Mouse (Mus musculus) lung, postnatal 0 days (tissue): ENCODE results near the gene Thg1l. TPM values are rescaled to one million over a fixed set of nuclear protein-coding genes. Genes with fewer than 3 reads are reported as not detected.

Source experiments
- ATAC-seq: fragments of 200-750 bp; cut with Nextera tagmentation; 2 replicates; pipeline ENCODE4 v1.8.0; 2017; ENCODE audit warnings: moderate library complexity
- DNase-seq: peaks from one replicate; pipeline ENCODE4 v3.0.0-alpha.2; 2016; ENCODE audit warnings: low spot score
- H3K27ac ChIP-seq: fragments of 300-500 bp; sonication (generic); 2 replicates; pipeline ENCODE4 v1.5.1; 2014; ENCODE audit warnings: antibody characterized with exemption, mild to moderate bottlenecking, low read length, mixed read lengths
- H3K27me3 ChIP-seq: fragments of 300-500 bp; sonication (generic); replicated peaks from 2 replicates; pipeline ENCODE4 v1.6.1; 2014; ENCODE audit warnings: low read length, mixed read lengths; ENCODE audit not compliant: insufficient read depth
- H3K36me3 ChIP-seq: fragments of 300-500 bp; sonication (generic); 2 replicates; pipeline ENCODE4 v1.6.1; 2014; ENCODE audit warnings: low read length, mixed read lengths; ENCODE audit not compliant: insufficient read depth
- H3K4me1 ChIP-seq: fragments of 300-500 bp; sonication (generic); 2 replicates; pipeline ENCODE4 v1.6.1; 2014; ENCODE audit warnings: antibody characterized with exemption, low read depth, low read length, mixed read lengths; ENCODE audit not compliant: insufficient read depth
- H3K4me2 ChIP-seq: fragments of 300-500 bp; sonication (generic); replicated peaks from 2 replicates; pipeline ENCODE4 v1.6.1; 2014; ENCODE audit warnings: low read depth, mild to moderate bottlenecking, low read length, moderate library complexity, mixed read lengths
- H3K4me3 ChIP-seq: fragments of 300-500 bp; sonication (generic); 2 replicates; pipeline ENCODE4 v1.5.1; 2014; ENCODE audit warnings: low read depth, low read length
- H3K9ac ChIP-seq: fragments of 300-500 bp; sonication (generic); replicated peaks from 2 replicates; pipeline ENCODE4 v1.6.1; 2014; ENCODE audit warnings: low read depth, mild to moderate bottlenecking
- H3K9me3 ChIP-seq: fragments of 300-500 bp; sonication (generic); 2 replicates; pipeline ENCODE4 v1.6.1; 2016; ENCODE audit warnings: low read length, mixed read lengths
- CTCF ChIP-seq: IDR thresholded peaks from 2 replicates; pipeline ENCODE4 v1.5.1; 2016; ENCODE audit warnings: antibody characterized with exemption, mild to moderate bottlenecking
- EP300 ChIP-seq: IDR thresholded peaks from 2 replicates; pipeline ENCODE4 v1.6.1; 2016; ENCODE audit warnings: antibody characterized with exemption, mild to moderate bottlenecking, control low read depth
- WGBS: fragments of 180-500 bp; shearing (Covaris S2); extraction: QIAGEN DNeasy Blood & Tissue Kit; methylation state at CpG from one replicate; pipeline ENCODE4 v1.1.7; 2014; 5-methylcytosine and 5-hydroxymethylcytosine counted together
- polyA plus RNA-seq: library from polyadenylated mRNA; unstranded; fragments of >200 nt; fragmentation: Nextera tagmentation; extraction: Ambion mirVana; gene quantifications from 2 replicates; pipeline ENCODE4 v1.2.1, GENCODE M21; 2015

Thg1l gene
- polyA plus RNA-seq, 1 experiment from 2014 or later: 6.9 TPM

DNA sequence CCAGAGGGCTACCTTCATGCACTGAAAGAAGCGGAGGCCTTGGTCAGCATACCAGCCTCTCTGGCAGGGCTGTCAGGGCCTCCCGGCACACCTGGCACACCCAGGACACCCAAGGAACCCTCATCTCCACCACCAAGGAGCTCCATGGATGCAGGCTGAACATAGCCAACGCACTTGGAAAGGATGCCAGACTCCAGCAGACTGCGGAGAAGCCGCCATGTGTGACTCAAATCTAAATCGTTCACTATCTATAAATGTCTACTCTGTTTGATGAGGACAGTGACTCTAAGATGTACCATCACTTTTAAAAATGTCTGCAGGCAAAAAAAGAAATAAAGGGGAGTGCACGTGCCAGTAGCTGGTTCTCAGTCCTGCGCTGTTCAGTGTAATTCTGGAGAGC, 17.8 kb downstream of the Thg1l start:
- Histone ChIP-seq H3K36me3 (0 out of 2 replicates have a peak, but pooled peaks cover 4% of the 10 kb centered on the region), H3K4me1 (no peaks in the 10 kb centered on the region), H3K9me3 (no peaks in the 10 kb centered on the region), H3K4me2 (no peak overlapping the region), H3K27me3 (no peaks in the 10 kb centered on the region), H3K9ac (no peak overlapping the region), H3K4me3 (no peak overlapping the region), H3K27ac (no peak overlapping the region)
- DNase-seq (no peak), ATAC-seq (no peak)
- TF ChIP-seq CTCF: no peak
- no peak for TF ChIP-seq EP300
- 93% methylated on average over 8 of the region's 8 CpGs for WGBS

GRCm38 (mm10) chr11:45932771-45933170, 22.5 kb downstream of the Thg1l start:
- WGBS: 90% methylated on average over 10 of the region's 10 CpGs
- Histone ChIP-seq H3K27ac (no peak overlapping the region), H3K9me3 (no peaks in the 10 kb centered on the region), H3K4me3 (no peak overlapping the region), H3K9ac (no peak overlapping the region), H3K27me3 (no peaks in the 10 kb centered on the region), H3K4me2 (no peak overlapping the region), H3K36me3 (peaks cover 11% of the 10 kb centered on the region; the same call in 1 of the 2 replicates), H3K4me1 (no peaks in the 10 kb centered on the region)
- DNase-seq: no peak
- ATAC-seq: no peak
- TF ChIP-seq CTCF (no peak), EP300 (no peak)

- Histone ChIP-seq H3K9me3 (no peaks in the 10 kb centered on the region), H3K4me3 (no peak overlapping the region), H3K27ac (no peak overlapping the region), H3K9ac (no peak overlapping the region), H3K4me1 (no peaks in the 10 kb centered on the region), H3K36me3 (peaks cover 11% of the 10 kb centered on the region; the same call in 1 of the 2 replicates), H3K4me2 (no peak overlapping the region), H3K27me3 (no peaks in the 10 kb centered on the region)
- 82% methylated on average over 10 of the region's 10 CpGs for WGBS
- DNase-seq: no peak
- ATAC-seq: no peak
- no peak for TF ChIP-seq CTCF
- TF ChIP-seq EP300: no peak
Observed at GRCm38 (mm10) chr11:45929541-45929940, 25.8 kb downstream of the Thg1l start.

- H3K27me3 ChIP-seq: no peaks in the 10 kb centered on the region
- H3K4me1 ChIP-seq: no peaks in the 10 kb centered on the region
- DNase-seq: no peak
- no peak overlapping the region for H3K4me2 ChIP-seq
- no peak for ATAC-seq
- WGBS: 57% methylated on average over 5 of the region's 5 CpGs
- no peak overlapping the region for H3K9ac ChIP-seq
- TF ChIP-seq CTCF (no peak), EP300 (no peak)
- H3K4me3 ChIP-seq: no peak overlapping the region
- H3K36me3 ChIP-seq: peaks cover 7% of the 10 kb centered on the region; the same call in 1 of the 2 replicates
- H3K27ac ChIP-seq: no peak overlapping the region
- no peaks in the 10 kb centered on the region for H3K9me3 ChIP-seq
Observed at GRCm38 (mm10) chr11:45927456-45927855, 27.8 kb downstream of the Thg1l start.

DNA sequence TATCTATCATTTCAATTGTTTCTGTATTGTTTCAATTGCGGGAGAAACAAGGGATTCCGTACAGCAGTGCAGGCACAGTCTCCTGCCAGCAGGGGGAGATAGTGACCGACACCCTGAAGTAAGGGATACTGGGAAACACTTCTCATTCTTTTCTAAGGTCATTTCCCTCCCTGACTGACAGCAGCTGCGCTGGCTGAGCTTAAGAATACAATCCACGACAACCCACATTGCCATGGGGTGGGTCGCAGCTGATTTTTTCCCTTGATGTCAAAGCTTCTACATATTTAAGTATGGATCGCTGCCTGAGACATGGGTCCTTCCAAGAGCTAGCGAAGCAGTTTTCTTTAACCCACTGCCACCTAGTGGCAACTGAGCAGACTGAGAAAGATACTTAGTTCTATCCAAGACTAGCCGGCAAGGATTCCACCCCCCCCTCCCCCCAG, 28.6 kb downstream of the Thg1l start:
- ATAC-seq: peak; percentile 93
- under 1% methylated on average over 9 of the region's 9 CpGs for WGBS
- no peak overlapping the region for H3K27ac ChIP-seq

GRCm38 (mm10) chr11:45925436-45925835, 29.9 kb downstream of the Thg1l start:
- Histone ChIP-seq H3K9me3 (no peaks in the 10 kb centered on the region), H3K9ac (no peak overlapping the region), H3K4me1 (no peaks in the 10 kb centered on the region), H3K36me3 (no peaks in the 10 kb centered on the region), H3K27ac (no peak overlapping the region), H3K27me3 (no peaks in the 10 kb centered on the region), H3K4me2 (no peak overlapping the region), H3K4me3 (no peak overlapping the region)
- ATAC-seq (no peak), DNase-seq (no peak)
- TF ChIP-seq CTCF (no peak), EP300 (no peak)
- 81% methylated on average over 6 of the region's 6 CpGs for WGBS

More for the DNA sequence above, 28.6 kb downstream of the Thg1l start:
- H3K4me1 ChIP-seq: no peaks in the 10 kb centered on the region
- no peak overlapping the region for H3K9ac ChIP-seq
- peak; percentile 93 for DNase-seq
- TF ChIP-seq EP300 (no peak), CTCF (peak; percentile 85)
- H3K4me2 ChIP-seq: peak overlapping the region; percentile 53
- H3K36me3 ChIP-seq: peaks cover 6% of the 10 kb centered on the region; the same call in 1 of the 2 replicates
- no peaks in the 10 kb centered on the region for H3K27me3 ChIP-seq
- no peaks in the 10 kb centered on the region for H3K9me3 ChIP-seq
- peak overlapping the region; percentile 29; the same call in 1 of the 2 replicates for H3K4me3 ChIP-seq

DNA sequence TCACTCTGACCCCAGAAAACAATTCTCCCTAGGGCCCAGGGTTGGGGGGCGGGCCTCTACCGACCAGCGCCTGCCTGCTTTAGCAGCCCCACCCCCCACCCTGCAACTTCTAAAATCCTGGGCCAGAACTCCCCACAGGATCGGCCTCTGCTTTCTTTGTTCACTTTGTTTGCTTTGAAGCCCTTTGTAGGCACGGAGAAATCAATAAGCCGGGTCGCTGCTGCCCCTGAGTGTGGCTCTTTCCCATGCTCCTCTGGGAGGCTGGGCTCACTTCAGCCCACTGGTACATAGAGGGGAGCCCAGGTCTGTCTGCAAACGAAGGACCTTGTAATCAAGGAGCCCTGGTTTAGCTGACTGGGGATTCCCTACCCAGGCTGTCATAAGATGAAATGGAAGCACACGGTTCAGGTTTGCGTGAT, 33.8 kb downstream of the Thg1l start:
- no peak for ATAC-seq
- H3K4me3 ChIP-seq: no peak overlapping the region
- no peaks in the 10 kb centered on the region for H3K4me1 ChIP-seq
- H3K27ac ChIP-seq: no peak overlapping the region
- no peak overlapping the region for H3K9ac ChIP-seq
- TF ChIP-seq EP300 (no peak), CTCF (no peak)
- H3K4me2 ChIP-seq: no peak overlapping the region
- 19% methylated on average over 10 of the region's 10 CpGs for WGBS
- DNase-seq: no peak
- no peaks in the 10 kb centered on the region for H3K27me3 ChIP-seq
- no peaks in the 10 kb centered on the region for H3K36me3 ChIP-seq
- no peaks in the 10 kb centered on the region for H3K9me3 ChIP-seq
